Mouse (Mus musculus): ENCODE data around the gene Tmem210. TPM values are rescaled to one million over a fixed set of nuclear protein-coding genes. Genes with fewer than 3 reads are reported as not detected.
"Not testable (repeated sequence)": the region's sequence is repeated elsewhere in the genome, so short reads cannot be mapped to it uniquely, and the experiment has no call there.

The Tmem210 gene
- total RNA-seq (2021), result not detected in 2 replicates
- long read RNA-seq, result 0 reads

- no peak for DNase-seq
Measured at GRCm38 (mm10) chr2:25287927-25288649, at the start of gene Tmem210. Tmem210 (plus strand) TSS chr2:25288145.

GRCm38 (mm10) chr2:25239766-25240165 lies 48.2 kb upstream of the Tmem210 start:
- no peak for DNase-seq

GRCm38 (mm10) chr2:25240310-25240709 lies 47.6 kb upstream of the Tmem210 start:
- no peak for DNase-seq

- DNase-seq, result peak; percentile 79
Measured at GRCm38 (mm10) chr2:25240723-25241437, 47.1 kb upstream of the Tmem210 start.

GRCm38 (mm10) chr2:25241438-25241775 lies 46.5 kb upstream of the Tmem210 start:
- DNase-seq, result no peak

- DNase-seq, result no peak
Measured at GRCm38 (mm10) chr2:25242101-25242506, 45.8 kb upstream of the Tmem210 start, which contains the start of the genes Rnf208 and Cysrt1. Rnf208 (plus strand) TSS chr2:25242255. Cysrt1 (minus strand) TSS chr2:25242452.

GRCm38 (mm10) chr2:25243342-25243741 lies 44.6 kb upstream of the Tmem210 start:
- no peak for DNase-seq

- no peak for DNase-seq
Measured at GRCm38 (mm10) chr2:25244144-25244543, 43.8 kb upstream of the Tmem210 start.

GRCm38 (mm10) chr2:25246183-25247072 lies 41.5 kb upstream of the Tmem210 start, which contains the start of gene AL732309.1:
AL732309.1 (minus strand) TSS chr2:25246863.
- no peak for DNase-seq

- no peak for DNase-seq
Measured at GRCm38 (mm10) chr2:25252331-25252730, 35.6 kb upstream of the Tmem210 start.

- peak; percentile 89 for DNase-seq
Measured at GRCm38 (mm10) chr2:25255284-25255779, 32.6 kb upstream of the Tmem210 start, which contains the start of gene Tmem203. Tmem203 (plus strand) TSS chr2:25255439.

GRCm38 (mm10) chr2:25256443-25257109 lies 31.4 kb upstream of the Tmem210 start:
- DNase-seq, result not testable (repeated sequence)

- DNase-seq, result not testable (repeated sequence)
Measured at GRCm38 (mm10) chr2:25257250-25257649, 30.7 kb upstream of the Tmem210 start.

- DNase-seq, result no peak
Measured at GRCm38 (mm10) chr2:25258887-25259286, 29.1 kb upstream of the Tmem210 start.

- no peak for DNase-seq
Measured at GRCm38 (mm10) chr2:25261870-25262269, 26.1 kb upstream of the Tmem210 start.

- DNase-seq, result peak; percentile 95
Measured at GRCm38 (mm10) chr2:25262291-25262767, 25.6 kb upstream of the Tmem210 start, which contains the start of gene Tprn. Tprn (plus strand) TSS chr2:25262618.

GRCm38 (mm10) chr2:25262795-25263622 lies 24.9 kb upstream of the Tmem210 start:
- DNase-seq, result peak; percentile 50

GRCm38 (mm10) chr2:25263623-25264285 lies 24.2 kb upstream of the Tmem210 start:
- no peak for DNase-seq

- no peak for DNase-seq
Measured at GRCm38 (mm10) chr2:25264286-25264660, 23.7 kb upstream of the Tmem210 start.

- no peak for DNase-seq
Measured at GRCm38 (mm10) chr2:25264851-25265250, 23.1 kb upstream of the Tmem210 start.

Measured in adrenal gland, postnatal 25 days (tissue).